Mouse (Mus musculus): ENCODE measurements around the gene Dnajc10.

Dnajc10 gene

GRCm38 (mm10) chr2:80315242-80316161 is at the start of gene Dnajc10:
TSS of gene Dnajc10 (plus strand) at chr2:80315466.
- DNase-seq (ENCODE audit: low spot score in 2 of 2) = peak; percentile 82 to 85

GRCm38 (mm10) chr2:80266894-80267293 is 48.4 kb upstream of the Dnajc10 start:
- DNase-seq (ENCODE audit: low spot score in 2 of 2) = peak; percentile 61 to 77

DNA sequence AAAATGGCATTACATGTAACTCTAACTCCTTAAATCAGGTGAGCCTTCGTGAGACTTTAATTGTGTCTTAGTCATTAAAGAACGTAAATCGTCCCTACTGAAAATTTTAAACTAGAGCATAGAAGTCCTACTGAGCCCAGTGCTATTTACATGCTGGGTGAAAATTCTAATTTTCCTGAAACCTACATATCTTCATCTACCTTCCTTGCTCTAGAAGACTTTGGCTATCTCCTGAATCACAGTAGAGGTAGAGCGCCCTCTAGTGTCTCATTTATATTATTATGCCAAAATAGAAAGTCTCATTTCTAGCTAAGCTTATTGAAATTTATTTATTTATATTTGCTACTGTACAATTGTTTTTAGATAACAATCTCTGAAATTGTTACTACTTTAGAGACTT is 47.2 kb upstream of the Dnajc10 start:
- no peak for DNase-seq (ENCODE audit: low spot score in 2 of 2)

DNA sequence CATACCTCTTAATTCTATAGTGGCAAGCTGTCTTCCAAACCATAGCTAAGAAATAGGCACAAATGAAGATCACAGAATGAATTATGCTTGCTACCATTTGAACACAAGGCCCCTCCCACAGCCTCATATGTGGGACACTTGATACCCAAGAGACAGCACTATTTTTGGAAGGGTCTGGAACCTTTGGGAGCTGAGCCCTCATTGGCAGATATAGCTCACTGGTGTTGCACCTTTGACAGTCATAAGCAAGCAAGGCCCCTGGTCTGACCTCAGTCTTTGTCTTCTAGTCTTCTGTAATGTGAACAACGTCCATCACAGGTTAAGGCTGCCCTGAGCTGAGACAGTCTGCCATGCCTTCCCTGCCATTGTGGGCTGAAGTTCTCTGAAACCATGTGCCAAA is 43.8 kb upstream of the Dnajc10 start:
- no peak for DNase-seq (ENCODE audit: low spot score in 2 of 2)

DNA sequence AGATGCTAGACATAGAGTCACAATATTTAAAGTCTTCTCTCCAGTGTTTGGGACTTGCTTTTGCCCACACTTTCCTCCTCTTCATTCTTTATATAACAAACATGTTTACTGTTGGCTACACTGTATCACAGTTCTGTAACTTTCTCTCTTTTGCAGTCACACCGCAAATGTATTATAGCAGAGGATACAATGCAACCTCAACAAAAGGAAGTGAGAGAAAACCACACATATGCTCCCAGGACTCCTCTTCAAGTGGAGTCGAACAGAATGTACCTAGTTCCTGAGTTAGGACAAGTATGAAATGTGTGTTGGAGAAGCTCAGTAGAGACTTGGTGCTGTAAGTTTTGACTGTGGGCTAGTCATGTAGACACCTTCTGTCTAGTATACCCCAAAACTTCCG is 42.2 kb upstream of the Dnajc10 start:
- DNase-seq (ENCODE audit: low spot score in 2 of 2) = no peak

DNA sequence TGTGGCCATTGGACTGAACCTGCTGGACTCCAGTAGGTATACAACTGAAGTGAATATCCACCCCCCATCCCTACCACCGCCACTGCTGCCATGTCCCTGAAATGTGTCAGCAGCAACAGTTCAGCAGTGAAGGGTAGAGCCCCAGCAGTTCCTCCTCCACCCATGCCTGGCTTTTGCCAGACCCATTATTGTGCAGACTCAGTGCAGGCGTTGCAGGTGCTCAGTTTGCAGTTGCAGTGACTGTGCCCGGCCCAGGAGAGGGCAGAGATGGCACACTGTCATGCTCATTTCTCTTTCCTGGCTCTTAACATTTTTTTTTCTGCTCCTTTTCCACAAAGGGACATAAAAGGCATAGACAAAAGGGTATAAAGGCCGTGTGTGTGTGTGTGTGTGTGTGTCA is 41.5 kb upstream of the Dnajc10 start:
- no peak for DNase-seq (ENCODE audit: low spot score in 2 of 2)

- DNase-seq (ENCODE audit: low spot score in 2 of 2) = peak in 1 of 2 experiments; percentile 28
These were observed 40.1 kb upstream of the Dnajc10 start for GRCm38 (mm10) chr2:80275136-80275535.

DNA sequence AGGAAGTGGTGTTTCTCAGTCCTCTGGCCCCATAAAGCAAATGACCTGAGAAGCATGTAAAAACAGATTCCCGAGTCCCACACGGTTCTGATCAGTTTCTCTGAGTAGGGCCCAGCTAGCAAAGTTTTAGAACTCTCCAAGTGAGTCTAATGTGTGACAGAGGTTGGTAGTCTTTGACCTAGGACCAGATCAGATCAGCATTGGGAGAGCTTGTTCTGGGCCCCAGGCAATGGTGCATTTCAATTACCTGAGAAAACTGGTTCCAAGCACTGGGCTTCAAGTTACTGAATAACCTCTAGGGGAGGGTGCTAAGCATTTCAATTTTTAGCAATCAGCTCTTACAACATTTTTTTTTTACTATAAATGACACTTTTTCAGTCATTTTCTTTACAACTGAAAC is 33.1 kb upstream of the Dnajc10 start:
- no peak for DNase-seq (ENCODE audit: low spot score in 2 of 2)

- DNase-seq (ENCODE audit: low spot score in 2 of 2) = no peak
These were observed 28.9 kb upstream of the Dnajc10 start for GRCm38 (mm10) chr2:80286397-80286796.

- DNase-seq (ENCODE audit: low spot score in 2 of 2) = no peak
These were observed 23.1 kb upstream of the Dnajc10 start, which contains the start of gene Prdx6b for GRCm38 (mm10) chr2:80292172-80292571. TSS of gene Prdx6b (plus strand) at chr2:80292472.

DNA sequence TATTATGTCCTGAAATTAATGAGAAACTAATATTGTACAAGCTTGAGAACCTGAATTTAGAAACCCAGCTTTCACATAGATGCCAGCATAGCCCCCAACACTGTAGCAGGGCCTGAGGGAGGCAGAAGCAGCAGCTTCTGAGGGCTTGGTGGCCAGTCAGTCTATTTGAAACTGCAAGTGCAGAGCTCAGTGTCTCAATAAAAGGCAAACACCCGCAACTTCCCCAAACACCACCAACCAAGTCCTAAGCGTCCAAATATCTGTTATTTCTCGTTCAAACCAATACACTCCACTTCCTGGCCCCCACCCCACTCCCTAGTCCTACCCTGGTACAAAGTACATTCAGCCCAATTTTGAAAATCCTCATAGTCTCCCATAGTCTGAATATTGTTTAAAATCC is 16.9 kb upstream of the Dnajc10 start:
- DNase-seq (ENCODE audit: low spot score in 2 of 2) = no peak

DNA sequence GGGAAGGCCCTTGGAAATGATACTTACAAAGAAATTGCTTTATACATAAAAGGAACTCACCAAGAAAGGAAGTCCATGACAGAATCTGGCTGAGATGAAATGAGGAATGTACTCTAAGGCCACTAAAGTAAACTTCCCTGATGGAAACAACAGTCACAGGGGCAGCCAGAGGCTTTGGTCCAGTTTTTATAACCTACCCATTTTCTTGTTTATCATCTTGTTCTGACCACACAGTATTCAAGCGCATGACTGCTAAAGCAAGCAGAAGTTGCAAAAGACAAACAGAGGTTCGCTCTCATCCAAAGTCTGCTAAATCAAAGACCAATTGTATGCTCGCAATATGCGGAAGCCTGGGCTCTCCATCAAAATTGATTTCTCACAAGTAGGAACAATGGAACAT is 14.5 kb upstream of the Dnajc10 start:
- DNase-seq (ENCODE audit: low spot score in 2 of 2) = no peak

DNA sequence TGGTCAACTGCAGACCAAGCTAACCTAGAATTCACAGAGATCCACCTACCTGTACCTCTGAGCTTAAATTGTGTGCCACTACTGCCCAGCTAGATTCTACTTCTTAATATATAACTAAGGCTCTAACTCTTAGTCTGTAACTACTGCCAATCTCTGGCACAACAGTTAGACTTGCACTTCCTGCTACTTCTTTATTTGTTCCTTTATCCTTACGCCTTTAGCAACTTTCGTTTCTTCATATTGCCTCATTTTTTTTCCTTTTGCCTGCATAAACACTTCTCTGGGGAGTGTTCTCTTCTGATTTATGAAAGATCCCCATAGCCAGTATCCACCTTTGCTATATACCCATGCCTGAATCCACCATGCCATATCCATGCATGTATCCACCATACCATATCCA is 11.3 kb upstream of the Dnajc10 start:
- no peak for DNase-seq (ENCODE audit: low spot score in 2 of 2)

DNA sequence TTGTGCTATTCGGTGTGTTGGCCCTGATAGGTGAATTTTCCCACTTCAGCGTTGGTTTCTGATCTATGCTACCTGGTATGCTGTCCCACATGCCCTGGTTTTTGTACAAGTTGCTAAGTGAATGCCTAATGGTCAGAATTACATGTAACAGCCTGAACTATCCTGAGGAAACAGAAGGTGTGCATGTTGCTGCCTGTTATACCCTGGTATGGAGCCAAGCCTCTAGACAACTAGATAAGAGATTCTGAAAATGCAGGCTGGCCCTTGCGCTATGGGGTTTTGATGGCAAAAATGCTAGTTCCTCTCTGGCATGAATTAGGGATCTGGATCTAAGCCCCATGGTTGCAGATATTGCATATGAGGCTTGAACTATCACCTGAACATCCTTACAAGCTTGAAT is 7.6 kb upstream of the Dnajc10 start:
- DNase-seq (ENCODE audit: low spot score in 2 of 2) = no peak

- DNase-seq (ENCODE audit: low spot score in 2 of 2) = no peak
These were observed 5.5 kb upstream of the Dnajc10 start for GRCm38 (mm10) chr2:80309775-80310174.

- DNase-seq (ENCODE audit: low spot score in 2 of 2) = no peak
These were observed 4.5 kb upstream of the Dnajc10 start for GRCm38 (mm10) chr2:80310772-80311171.

DNA sequence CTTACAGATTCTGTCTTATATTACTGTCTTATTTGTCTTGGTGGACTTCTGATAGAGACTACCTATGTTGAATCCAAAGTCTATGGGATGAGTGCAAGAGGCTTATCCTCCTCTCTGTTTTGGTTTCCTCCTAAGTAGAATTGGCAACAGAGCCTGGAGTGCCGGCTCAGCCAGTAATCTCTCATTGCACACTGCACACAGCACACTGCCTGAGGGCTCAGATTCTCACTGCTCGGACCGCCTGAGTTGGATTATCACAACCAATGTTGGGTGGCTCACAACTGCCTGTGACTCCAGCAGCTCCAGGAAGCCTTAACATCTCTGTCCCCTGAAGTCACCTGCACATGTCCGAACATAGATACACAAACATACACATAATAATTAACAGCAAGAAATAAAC is 3.9 kb upstream of the Dnajc10 start:
- DNase-seq (ENCODE audit: low spot score in 2 of 2) = no peak

DNA sequence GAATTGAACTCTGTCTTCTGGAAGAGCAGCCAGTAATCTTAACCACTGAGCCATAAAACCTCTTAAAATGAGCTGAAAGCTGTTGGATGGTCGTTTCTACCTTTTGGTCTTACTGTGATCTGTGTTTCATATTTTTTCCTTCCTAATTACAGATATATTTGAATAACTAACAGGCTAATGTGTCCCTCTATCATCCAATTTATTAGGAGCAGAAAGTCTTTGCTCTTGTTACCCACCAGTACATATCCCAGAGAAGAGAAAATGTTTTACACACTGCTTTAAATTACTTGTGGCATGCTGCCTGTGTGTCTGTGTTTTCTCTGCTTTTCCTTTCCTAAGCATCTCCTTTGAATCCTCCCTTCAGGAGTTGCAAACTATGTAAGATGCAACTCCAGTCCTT is 1.1 kb upstream of the Dnajc10 start:
- no peak for DNase-seq (ENCODE audit: low spot score in 2 of 2)

DNA sequence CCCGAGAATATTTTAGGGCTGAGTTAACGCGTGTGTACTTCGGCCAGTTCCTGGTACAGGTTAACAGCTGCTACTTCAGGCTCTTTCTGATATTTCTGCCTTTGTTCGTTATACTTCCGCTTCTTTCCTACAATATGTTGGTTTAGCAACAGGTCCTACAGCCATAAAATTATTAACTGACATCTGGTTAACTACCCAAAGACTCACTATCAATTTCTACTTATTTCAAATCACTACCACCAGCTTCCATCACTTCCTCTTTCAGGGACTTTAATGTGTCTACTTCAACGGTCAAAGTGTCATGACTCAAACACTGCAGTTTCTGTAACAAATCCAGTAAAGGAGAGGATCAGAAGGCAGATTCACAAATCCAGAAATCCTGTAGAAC is 418 bp upstream of the Dnajc10 start:
- no peak for DNase-seq (ENCODE audit: low spot score in 2 of 2)

- DNase-seq (ENCODE audit: low spot score in 2 of 2) = no peak
These were observed 7.6 kb downstream of the Dnajc10 start for GRCm38 (mm10) chr2:80322878-80323277.

DNA sequence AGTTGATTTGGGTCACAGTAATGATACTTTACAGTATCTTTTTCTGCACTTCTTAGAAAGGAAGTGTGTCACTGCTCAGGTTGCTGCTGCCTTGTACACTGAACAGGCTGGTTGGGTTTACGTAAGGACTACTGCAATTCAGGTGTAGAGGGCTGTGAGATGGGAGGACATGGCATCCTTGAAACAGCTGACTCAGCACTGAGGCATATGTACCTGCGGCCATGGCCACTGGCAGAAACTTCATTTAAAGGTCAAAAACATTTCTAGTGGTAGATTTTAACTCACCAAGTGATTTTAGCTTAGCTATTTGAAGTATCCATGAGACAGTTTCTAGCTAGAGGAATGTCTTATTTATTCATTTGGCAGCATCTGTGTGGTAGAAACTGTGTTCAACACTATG is 10.5 kb downstream of the Dnajc10 start:
- no peak for DNase-seq (ENCODE audit: low spot score in 2 of 2)

- no peak for DNase-seq (ENCODE audit: low spot score in 2 of 2)
These were observed 12.0 kb downstream of the Dnajc10 start for GRCm38 (mm10) chr2:80327272-80327671.

- no peak for DNase-seq (ENCODE audit: low spot score in 2 of 2)
These were observed 13.8 kb downstream of the Dnajc10 start for GRCm38 (mm10) chr2:80328961-80329653.
